Mouse (Mus musculus) naive thymus-derived CD4-positive, alpha-beta T cell, adult 2 months (primary cell): ENCODE results near the gene Slc7a15.
"Not testable (repeated sequence)": the region's sequence is repeated elsewhere in the genome, so short reads cannot be mapped to it uniquely, and the experiment has no call there.

Source experiments
- DNase-seq: peaks from one replicate; pipeline ENCODE4 v3.0.0-alpha.2; 2011; ENCODE audit warnings: low read depth

The Slc7a15 gene

GRCm38 (mm10) chr12:8598966-8599365, at the start of gene Slc7a15:
Slc7a15 (minus strand) TSS chr12:8599066.
- not testable (repeated sequence) for DNase-seq

GRCm38 (mm10) chr12:8648211-8648610, 49.3 kb upstream of the Slc7a15 start:
- not testable (repeated sequence) for DNase-seq

GRCm38 (mm10) chr12:8641425-8641735, 42.5 kb upstream of the Slc7a15 start:
- DNase-seq: no peak

- DNase-seq: peak; percentile 99
These were observed 42.0 kb upstream of the Slc7a15 start for GRCm38 (mm10) chr12:8640711-8641424.

- not testable (repeated sequence) for DNase-seq
These were observed 41.3 kb upstream of the Slc7a15 start for GRCm38 (mm10) chr12:8640186-8640585.

- peak; percentile 95 for DNase-seq
These were observed 39.7 kb upstream of the Slc7a15 start for GRCm38 (mm10) chr12:8638411-8639087.

GRCm38 (mm10) chr12:8636945-8637344, 38.1 kb upstream of the Slc7a15 start:
- peak; percentile 25 for DNase-seq

GRCm38 (mm10) chr12:8635546-8635945, 36.7 kb upstream of the Slc7a15 start:
- peak; percentile 33 for DNase-seq

GRCm38 (mm10) chr12:8634306-8634705, 35.4 kb upstream of the Slc7a15 start:
- no peak for DNase-seq

GRCm38 (mm10) chr12:8632737-8633365, 34.0 kb upstream of the Slc7a15 start:
- no peak for DNase-seq

- DNase-seq: no peak
These were observed 32.8 kb upstream of the Slc7a15 start for GRCm38 (mm10) chr12:8631691-8632090.

GRCm38 (mm10) chr12:8629537-8629936, 30.7 kb upstream of the Slc7a15 start:
- no peak for DNase-seq

- DNase-seq: no peak
These were observed 21.8 kb upstream of the Slc7a15 start for GRCm38 (mm10) chr12:8620678-8621018.

GRCm38 (mm10) chr12:8619827-8620677, 21.2 kb upstream of the Slc7a15 start:
- peak; percentile 35 for DNase-seq

- DNase-seq: no peak
These were observed 19.4 kb upstream of the Slc7a15 start for GRCm38 (mm10) chr12:8618271-8618670.

- no peak for DNase-seq
These were observed 10.2 kb upstream of the Slc7a15 start for GRCm38 (mm10) chr12:8609070-8609469.

- no peak for DNase-seq
These were observed 3.3 kb downstream of the Slc7a15 start for GRCm38 (mm10) chr12:8595611-8596010.

GRCm38 (mm10) chr12:8591326-8591725, 7.5 kb downstream of the Slc7a15 start:
- not testable (repeated sequence) for DNase-seq

GRCm38 (mm10) chr12:8573405-8573804, 25.5 kb downstream of the Slc7a15 start:
- DNase-seq: no peak

GRCm38 (mm10) chr12:8571903-8572341, 26.9 kb downstream of the Slc7a15 start:
- not testable (repeated sequence) for DNase-seq

- DNase-seq: not testable (repeated sequence)
These were observed 27.5 kb downstream of the Slc7a15 start for GRCm38 (mm10) chr12:8571287-8571902.

- not testable (repeated sequence) for DNase-seq
These were observed 36.7 kb downstream of the Slc7a15 start for GRCm38 (mm10) chr12:8562213-8562612.
